Mouse (Mus musculus) right cerebral cortex, postnatal 36 days (tissue): Measurements from ENCODE around the gene Cmtm4.
A peak's percentile ranks its signal among the peaks of the same experiment; 100 is the strongest.

Experiments used
- DNase-seq, 2 experiments: peaks; one replicate each; pipeline ENCODE4 v3.0.0; 2022; ENCODE audit warnings: low spot score in 2 of 2, mixed read lengths in 1 of 2

Gene Cmtm4

GRCm38 (mm10) chr8:104411468-104411867, 15.9 kb upstream of the Cmtm4 start:
- DNase-seq = peak; percentile 79 to 89

DNA sequence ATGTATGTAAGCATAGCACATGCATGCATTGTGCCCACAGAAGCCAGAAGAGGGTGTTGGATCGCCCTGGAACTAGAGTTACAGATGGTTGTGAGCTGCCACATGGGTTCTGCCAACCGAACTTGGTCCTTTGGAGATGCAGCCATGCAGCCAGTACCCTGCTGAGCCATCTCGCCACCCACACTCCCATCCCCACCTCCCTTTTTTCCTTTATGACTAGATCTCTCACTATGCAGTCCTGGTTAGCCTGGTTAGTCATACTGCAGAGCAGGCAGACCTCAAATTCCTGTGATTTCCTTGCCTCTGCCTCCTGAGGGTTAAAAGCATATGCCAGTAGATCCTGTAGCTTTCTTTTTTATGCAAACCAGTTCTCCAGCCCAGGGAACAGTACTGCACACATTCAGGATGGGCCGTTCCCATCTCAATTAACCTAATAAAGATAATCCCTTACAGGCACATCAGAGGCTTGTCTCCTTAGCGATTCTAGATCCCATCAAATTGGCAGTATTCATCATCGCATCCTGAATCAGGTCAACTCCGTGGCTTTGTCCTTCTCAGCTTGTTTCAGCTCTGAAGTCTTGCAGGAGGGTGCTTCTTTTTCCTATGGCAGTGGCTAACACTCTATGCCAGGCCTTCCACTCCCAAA, 15.1 kb upstream of the Cmtm4 start:
- peak; percentile 53 to 72 for DNase-seq

DNA sequence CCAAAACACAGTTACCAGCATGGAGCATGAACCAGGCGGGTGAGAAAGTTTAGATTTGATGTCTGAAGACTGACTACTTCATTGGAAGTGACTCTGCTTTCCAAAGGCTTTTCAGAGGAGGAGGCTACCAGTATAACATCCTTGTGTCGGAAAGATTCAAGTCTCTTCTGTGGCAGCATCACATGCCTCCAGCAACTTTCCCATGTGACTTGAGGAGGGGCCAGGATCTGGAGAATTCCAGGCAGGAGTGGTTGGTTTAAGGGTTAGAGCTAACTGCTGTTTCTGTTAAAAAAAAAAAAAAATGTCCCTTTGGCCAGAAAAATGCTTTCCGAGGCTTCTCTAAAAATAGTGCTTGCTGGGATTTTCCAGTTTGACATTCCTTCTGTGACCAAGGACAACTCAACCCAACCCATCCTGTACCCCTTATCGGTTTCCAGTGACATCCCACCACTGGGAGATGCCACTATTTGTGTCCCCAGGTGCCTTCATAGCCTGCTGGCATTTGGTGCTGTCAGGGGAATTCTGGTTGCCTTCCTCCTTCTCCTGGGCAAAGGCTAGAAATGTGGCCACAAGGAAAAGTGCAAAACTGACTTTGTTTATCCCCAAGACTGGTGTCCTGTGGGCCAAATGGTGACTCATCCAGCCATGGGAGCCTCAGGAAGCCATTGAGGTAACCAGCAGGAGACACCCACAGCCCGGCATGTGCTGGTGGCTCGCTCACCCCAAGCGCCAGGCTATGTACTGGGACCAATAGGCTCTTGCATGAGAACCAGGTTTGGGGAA, 12.9 kb upstream of the Cmtm4 start:
- DNase-seq = no peak

GRCm38 (mm10) chr8:104406340-104407128, 10.9 kb upstream of the Cmtm4 start:
- no peak for DNase-seq

- no peak for DNase-seq
These were observed 10.0 kb upstream of the Cmtm4 start for GRCm38 (mm10) chr8:104405430-104406187.

GRCm38 (mm10) chr8:104403596-104403995, 8.0 kb upstream of the Cmtm4 start:
- no peak for DNase-seq

GRCm38 (mm10) chr8:104394801-104395702, 555 bp downstream of the Cmtm4 start:
- DNase-seq = peak in 1 of 2 experiments; percentile 37

DNA sequence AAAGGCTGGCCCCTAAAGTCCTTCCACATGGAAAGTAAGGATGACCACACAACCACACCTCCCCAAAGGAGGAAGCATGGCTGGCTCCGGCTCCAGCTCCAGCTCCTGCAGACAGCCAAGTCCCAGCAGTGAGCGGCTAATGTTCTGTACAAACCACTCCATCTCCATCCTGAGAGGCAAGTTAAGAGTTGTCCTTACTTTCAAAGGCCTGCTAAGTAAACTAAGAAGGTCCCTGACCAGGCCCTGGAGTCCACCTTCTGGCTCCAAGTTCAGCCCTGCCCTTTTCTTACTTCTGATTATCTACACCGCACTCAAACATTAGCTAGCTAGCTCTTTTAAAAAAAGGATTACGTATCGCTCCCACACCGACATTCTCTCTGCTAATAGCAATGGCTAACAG, 1.8 kb downstream of the Cmtm4 start:
- DNase-seq = no peak

- DNase-seq = no peak
These were observed 2.5 kb downstream of the Cmtm4 start for GRCm38 (mm10) chr8:104393139-104393538.

GRCm38 (mm10) chr8:104390245-104390644, 5.4 kb downstream of the Cmtm4 start:
- DNase-seq = no peak

DNA sequence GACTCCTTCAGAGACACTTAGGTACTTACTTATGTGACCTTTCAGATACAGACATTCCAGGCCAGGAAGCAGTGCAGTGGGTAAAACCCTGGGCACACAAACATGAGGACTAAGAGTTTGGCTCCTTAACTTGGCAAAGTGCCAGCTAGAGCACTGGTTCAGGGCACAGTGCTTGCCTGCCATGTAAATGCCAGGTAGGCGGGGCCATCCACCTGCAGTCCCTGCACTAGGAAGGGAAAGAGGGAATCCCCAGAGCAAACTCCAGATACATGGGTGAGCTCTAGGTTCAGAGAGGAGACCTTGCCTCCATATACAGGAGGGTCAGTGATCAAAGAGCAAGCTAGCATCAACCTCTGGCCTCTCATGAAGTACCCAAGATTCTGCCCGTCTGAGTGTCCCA, 7.6 kb downstream of the Cmtm4 start:
- no peak for DNase-seq

GRCm38 (mm10) chr8:104387501-104387900, 8.1 kb downstream of the Cmtm4 start:
- DNase-seq = no peak

GRCm38 (mm10) chr8:104386693-104387092, 8.9 kb downstream of the Cmtm4 start:
- DNase-seq = no peak

DNA sequence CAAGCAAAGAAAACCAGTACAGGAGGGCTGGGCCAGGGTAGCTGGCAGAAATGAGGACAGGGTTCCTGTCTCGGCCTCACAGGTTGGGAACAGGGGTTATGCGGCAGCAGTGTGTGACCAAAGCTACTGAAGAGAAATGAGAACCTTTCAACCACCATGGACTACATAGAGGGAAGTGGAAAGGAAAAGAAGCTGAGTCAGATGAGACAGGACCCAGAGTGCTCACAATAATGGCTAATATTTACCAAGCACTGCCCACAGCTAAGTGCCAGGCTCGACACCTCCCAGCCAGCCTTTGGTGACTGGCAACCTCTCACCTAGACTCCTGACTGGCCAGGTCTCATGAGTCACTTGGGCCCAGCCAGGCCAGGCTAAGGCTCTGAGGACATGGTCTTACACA, 11.6 kb downstream of the Cmtm4 start:
- no peak for DNase-seq

- no peak for DNase-seq
These were observed 12.3 kb downstream of the Cmtm4 start for GRCm38 (mm10) chr8:104383296-104383695.

DNA sequence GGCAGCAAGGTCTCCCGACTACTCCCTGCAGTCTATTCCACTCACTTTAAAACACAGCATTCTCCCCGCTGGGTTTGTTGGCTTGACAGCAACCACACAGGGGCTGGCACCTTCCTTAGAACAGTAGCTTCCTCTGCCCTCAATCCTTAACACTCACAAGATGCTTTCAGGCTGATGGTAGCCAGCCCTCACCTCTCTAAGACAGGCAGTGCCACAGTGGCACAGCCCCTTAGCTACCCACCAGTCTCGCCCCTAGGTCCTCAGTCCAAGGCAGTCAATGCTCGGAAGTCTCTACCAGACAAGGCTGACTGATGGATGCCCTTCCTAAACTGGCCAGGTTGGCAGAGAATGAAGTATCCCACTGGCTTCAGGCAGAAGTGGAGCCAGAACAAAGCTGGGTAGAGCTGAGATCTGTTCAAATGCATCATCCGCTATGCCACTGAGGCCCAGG, 14.6 kb downstream of the Cmtm4 start:
- no peak for DNase-seq

DNA sequence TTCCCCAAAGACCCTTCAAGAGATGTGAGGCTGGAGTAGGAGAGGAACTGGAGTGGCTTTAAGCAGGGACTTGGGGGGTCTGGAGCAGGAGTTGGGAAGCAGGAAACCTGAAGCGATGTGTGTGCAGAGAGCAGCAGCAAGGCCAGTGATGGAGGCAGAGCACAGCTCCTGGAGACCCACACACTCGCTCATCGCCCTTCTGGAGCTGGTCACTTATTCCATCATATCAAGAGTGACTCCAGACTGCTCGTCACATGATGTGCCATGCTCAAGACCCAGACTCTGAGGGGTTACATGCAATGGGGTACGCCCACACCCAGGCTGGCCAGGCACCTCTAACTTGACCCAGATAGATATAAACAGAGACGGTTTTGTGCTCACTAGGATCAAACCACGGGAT, 15.3 kb downstream of the Cmtm4 start:
- DNase-seq = no peak

DNA sequence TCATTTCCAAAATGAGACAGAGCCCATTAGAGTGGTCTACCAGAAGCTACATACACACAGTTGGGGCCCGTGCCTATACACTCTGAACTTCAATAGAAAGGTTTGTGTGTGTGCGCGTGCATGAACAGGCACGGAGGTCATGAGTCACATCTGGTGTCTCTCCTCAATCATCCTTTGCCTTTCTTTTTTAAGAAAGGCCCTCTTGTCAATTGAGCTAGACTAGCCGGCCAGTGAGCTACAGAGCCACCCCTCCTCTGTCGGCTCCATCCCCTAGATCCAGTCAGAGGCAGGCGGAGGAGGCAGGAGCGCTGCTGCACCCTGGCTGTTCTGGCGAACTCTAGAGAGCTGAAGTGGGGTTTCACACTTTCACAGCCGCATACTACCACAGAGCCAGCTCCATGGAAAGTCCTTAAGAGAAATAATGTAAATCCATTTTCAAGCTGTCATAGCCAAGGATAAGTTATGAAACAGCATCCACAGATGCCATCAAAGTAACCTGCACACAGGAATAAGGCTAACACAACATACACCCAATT, 16.2 kb downstream of the Cmtm4 start:
- DNase-seq = no peak

GRCm38 (mm10) chr8:104376669-104377068, 18.9 kb downstream of the Cmtm4 start:
- DNase-seq = no peak

- peak in 1 of 2 experiments; percentile 18 for DNase-seq
These were observed 19.6 kb downstream of the Cmtm4 start for GRCm38 (mm10) chr8:104375959-104376358.
